Mouse (Mus musculus): ENCODE results near the gene Lss. TPM values are rescaled to one million over a fixed set of nuclear protein-coding genes. Genes with fewer than 3 reads are reported as not detected.

The Lss gene
- total RNA-seq (2017) = 4.4 to 8.6 TPM (median 4.7 TPM) in 3 replicates

GRCm38 (mm10) chr10:76531375-76531774, at the start of gene Lss:
Gene Lss, plus strand, starts transcription at chr10:76531588.
- ATAC-seq (replicated peaks; ENCODE audit: insufficient number of reproducible peaks, low FRiP score, low TSS enrichment, poor library complexity, severe bottlenecking) = peak; percentile 88

GRCm38 (mm10) chr10:76486302-76486701, 45.1 kb upstream of the Lss start:
- no peak for ATAC-seq (replicated peaks; ENCODE audit: insufficient number of reproducible peaks, low FRiP score, low TSS enrichment, poor library complexity, severe bottlenecking)

- ATAC-seq (replicated peaks; ENCODE audit: insufficient number of reproducible peaks, low FRiP score, low TSS enrichment, poor library complexity, severe bottlenecking) = no peak
Measured at GRCm38 (mm10) chr10:76488265-76488664, 43.1 kb upstream of the Lss start.

GRCm38 (mm10) chr10:76489205-76489604, 42.2 kb upstream of the Lss start:
- ATAC-seq (replicated peaks; ENCODE audit: insufficient number of reproducible peaks, low FRiP score, low TSS enrichment, poor library complexity, severe bottlenecking) = no peak

DNA sequence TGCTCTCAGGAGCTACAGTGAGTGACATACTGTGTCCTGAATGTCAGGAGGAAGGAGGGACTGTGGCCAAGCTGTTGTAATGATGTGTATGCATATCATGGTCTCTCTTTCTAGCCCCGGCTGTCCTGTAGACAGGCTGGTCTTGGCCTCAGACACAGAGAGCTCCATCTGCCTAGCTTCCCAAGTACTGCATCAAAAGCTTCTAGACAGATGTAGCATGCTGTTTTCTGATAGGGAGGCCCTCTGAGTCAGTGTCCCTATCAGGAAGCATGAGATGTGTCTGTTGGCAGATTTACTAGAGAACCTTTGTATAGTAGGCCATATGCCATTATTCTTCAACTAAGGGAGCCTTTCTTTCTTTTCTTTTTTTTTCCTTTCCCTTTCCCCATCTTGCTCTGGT, 37.9 kb upstream of the Lss start:
- no peak for ATAC-seq (replicated peaks; ENCODE audit: insufficient number of reproducible peaks, low FRiP score, low TSS enrichment, poor library complexity, severe bottlenecking)

DNA sequence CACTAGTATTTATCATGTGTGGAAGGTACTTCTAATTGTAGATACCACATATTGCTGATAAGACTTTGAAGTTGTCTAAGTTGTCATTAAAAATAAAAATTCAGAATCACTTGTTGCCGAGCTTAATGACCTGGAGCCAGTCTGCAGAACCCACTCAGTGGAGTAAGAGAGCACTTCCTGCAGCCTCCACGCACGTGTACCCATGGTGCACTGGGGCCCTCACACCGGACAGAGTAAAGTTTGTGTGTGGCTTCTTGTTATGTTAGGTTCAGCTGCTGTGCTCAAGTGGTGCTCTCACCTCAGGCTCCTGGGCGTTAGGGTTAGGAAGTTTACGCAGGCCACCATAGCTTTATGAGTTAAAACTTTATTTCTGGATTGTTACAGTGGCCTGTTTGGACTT, 35.9 kb upstream of the Lss start:
- ATAC-seq (replicated peaks; ENCODE audit: insufficient number of reproducible peaks, low FRiP score, low TSS enrichment, poor library complexity, severe bottlenecking) = no peak

DNA sequence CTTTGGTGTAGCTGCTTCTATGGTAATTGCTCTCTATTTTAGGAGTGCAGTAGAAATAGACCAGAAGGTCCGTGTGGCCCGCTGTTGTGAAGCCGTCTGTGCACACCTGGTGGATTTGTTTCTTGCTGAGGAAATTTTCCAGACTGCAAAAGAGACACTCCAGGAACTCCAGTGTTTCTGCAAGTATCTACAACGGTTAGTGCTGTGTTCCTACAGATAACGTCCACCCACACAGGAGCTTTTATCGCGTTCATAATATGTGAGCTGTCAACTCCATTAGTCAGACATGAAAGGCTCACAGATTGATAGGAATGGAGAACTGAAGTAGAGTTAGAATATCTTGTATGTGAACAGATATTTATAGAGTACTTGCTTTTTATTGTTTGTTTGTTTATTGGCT, 35.0 kb upstream of the Lss start:
- ATAC-seq (replicated peaks; ENCODE audit: insufficient number of reproducible peaks, low FRiP score, low TSS enrichment, poor library complexity, severe bottlenecking) = no peak

- no peak for ATAC-seq (replicated peaks; ENCODE audit: insufficient number of reproducible peaks, low FRiP score, low TSS enrichment, poor library complexity, severe bottlenecking)
Measured at GRCm38 (mm10) chr10:76497522-76497921, 33.9 kb upstream of the Lss start.

DNA sequence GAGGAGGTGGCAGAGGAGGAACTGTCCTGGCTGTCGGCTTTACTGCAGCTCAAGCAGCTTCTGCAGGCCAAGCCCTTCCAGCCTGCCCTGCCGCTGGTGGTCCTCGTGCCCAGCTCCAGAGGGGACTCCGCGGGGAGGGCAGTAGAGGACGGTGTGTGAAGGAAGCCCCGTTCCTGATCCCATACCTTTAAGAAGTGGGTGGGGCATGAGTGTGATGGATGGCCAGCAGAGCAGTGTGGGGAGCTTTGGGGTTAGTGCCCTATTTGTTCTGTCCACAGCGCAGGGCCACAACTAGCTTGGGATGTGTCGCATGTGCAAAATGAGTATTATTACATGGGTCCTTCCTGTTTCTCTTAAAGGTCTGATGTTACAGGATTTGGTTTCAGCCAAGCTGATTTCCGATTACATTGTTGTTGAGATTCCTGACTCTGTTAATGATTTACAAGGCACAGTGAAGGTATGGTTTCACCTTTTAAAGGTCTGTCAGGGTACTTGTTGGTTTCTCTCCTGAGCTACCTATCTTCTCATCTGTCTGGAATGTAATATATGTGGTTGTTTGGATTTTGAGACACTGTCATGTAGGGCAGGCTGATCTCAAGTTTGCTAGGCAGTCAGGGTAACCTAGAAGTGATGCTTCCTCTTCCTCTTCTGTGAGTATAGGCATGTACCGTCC, 27.0 kb upstream of the Lss start:
- ATAC-seq (replicated peaks; ENCODE audit: insufficient number of reproducible peaks, low FRiP score, low TSS enrichment, poor library complexity, severe bottlenecking) = no peak

DNA sequence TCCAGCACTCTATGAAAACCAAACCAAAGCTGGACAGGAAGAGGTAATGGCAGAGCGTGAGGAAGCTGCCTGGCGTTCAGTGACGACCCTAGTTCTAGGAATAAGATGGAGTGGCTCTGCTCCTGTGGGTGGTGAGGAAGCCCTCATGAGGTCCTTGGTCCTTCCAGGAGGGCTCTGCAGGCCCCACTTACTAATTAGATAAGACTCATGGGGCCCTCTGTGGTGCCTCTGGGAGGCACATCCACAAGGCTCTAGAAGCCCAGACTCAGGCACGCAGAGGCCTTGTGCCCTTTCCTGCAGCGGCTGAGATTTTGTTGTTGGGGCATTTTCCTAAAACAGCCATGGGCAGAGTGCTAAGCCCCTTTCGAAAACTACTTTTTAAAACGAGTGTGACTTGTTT, 25.5 kb upstream of the Lss start:
- no peak for ATAC-seq (replicated peaks; ENCODE audit: insufficient number of reproducible peaks, low FRiP score, low TSS enrichment, poor library complexity, severe bottlenecking)

DNA sequence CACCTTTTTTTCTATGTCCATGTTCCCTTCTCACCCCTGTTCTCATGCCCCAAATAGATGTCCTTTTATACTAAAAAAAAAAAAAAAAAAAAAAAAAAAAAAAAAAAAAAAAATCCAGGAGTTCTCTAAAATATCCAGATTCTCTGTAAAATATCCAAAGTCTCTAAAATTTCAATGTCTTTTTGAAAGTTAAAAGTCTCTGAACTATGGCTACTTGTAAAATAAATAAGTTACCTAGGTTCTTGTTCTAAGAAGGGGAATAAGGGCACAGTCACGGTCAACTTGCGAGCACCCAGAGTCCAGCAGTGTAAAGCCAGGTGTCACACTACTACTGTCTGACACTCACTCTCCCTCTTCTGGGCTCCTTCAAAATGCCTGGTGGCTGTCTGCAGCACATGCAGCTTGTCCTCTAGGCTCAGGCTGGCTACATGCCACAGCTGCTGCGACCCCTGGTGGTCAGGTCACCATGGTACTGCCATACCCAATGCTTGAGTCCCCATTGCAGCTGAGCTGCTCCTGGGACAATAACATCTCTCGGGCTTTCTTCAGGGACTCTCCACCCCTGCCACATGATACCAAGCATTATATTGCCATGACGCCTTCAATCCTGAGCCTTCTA, 18.3 kb upstream of the Lss start:
- ATAC-seq (replicated peaks; ENCODE audit: insufficient number of reproducible peaks, low FRiP score, low TSS enrichment, poor library complexity, severe bottlenecking) = peak; percentile 89

GRCm38 (mm10) chr10:76530922-76531321, 466 bp upstream of the Lss start:
- ATAC-seq (replicated peaks; ENCODE audit: insufficient number of reproducible peaks, low FRiP score, low TSS enrichment, poor library complexity, severe bottlenecking) = peak; percentile 35

- ATAC-seq (replicated peaks; ENCODE audit: insufficient number of reproducible peaks, low FRiP score, low TSS enrichment, poor library complexity, severe bottlenecking) = no peak; the same call in 1 of the 2 replicates
Measured at GRCm38 (mm10) chr10:76531828-76532227, 440 bp downstream of the Lss start.

GRCm38 (mm10) chr10:76535526-76535925, 4.1 kb downstream of the Lss start:
- ATAC-seq (replicated peaks; ENCODE audit: insufficient number of reproducible peaks, low FRiP score, low TSS enrichment, poor library complexity, severe bottlenecking) = no peak

DNA sequence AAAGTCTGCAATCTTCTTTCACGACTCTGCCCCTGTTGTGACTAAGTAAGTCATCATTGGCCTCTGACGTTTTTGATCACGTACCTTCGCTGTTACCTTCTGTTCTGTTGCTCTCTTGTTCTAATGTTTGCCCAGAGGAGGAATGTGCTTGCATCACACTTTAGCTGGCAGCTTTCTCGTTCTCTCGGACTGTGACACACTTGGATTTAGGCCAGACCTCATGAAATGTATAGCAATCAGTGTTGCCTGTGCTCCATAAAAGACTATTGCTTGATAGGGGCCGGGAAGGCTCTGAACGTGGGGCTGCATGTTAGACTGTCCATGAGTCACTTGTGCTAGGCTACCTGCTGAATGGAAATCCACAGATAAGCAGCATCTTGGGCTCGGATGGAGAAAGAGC, 6.2 kb downstream of the Lss start:
- no peak for ATAC-seq (replicated peaks; ENCODE audit: insufficient number of reproducible peaks, low FRiP score, low TSS enrichment, poor library complexity, severe bottlenecking)

DNA sequence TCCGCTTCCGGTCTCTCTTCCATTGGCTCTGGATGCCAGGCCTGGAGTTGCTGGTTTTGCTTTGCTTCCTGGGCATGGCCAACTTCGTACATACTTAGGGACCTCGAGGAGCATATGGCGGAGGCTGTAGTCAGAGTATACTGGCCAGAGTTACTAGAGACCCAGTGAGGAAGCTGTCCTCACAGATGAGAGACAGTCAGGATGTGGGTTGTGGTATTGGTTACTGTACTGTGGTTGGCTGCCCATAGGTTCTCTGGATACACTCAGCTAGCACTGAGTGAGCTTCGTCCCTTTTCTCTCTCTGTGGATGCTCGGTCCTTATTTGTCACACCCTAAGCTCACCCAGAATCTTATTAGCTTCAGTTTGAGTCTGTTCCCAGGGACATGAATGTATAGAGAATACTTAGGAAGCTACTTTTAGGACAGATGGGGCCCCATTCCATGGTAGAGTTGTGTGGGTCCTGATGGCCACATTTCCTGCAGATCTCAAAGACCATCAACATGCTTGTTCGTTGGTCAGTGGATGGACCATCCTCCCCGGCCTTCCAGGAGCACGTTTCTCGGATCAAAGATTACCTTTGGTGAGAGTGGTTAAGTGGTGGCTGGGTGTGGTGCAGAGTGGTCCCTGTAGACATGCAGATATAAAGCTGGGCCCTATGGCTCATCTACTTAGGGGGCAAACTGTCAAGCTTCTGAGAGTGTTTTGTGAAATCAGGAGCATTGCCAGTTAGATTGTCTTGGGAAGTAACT, 10.1 kb downstream of the Lss start:
- ATAC-seq (replicated peaks; ENCODE audit: insufficient number of reproducible peaks, low FRiP score, low TSS enrichment, poor library complexity, severe bottlenecking) = no peak

DNA sequence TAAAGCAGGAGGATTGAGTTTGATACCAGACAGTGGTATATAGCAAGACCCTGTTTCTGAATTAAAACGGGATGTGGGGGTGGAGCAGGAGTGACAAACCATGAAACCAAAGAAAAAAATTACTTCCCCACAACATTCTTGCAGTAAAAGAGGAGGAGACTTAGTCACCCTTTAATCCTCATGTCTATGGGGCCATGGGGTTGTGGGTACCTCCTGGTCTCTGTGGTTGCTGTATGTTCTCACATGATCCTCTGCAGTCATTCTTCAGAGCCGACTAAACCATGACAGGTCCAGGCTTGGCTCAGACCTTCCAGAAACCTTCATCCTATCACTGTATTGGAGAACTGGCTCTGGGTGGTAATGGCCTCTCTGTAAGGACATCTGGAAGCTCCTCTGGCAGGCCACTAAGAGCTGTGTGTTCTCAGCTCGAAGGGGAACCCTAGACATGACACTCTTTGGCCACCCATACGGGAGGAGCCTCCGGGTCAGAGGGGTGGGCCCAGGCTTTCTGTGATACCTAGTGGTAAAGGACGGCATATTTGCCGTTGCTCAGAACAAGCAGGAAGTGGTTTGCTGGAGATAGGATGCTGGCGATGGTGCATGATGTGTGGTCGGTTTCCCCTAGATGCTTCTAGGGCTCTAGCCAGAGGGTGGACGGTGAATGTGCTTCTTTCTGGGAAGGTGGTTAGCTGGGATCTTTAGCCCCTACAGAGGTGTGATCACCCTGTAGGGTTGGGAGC, 11.4 kb downstream of the Lss start:
- ATAC-seq (replicated peaks; ENCODE audit: insufficient number of reproducible peaks, low FRiP score, low TSS enrichment, poor library complexity, severe bottlenecking) = no peak; the same call in 1 of the 2 replicates

DNA sequence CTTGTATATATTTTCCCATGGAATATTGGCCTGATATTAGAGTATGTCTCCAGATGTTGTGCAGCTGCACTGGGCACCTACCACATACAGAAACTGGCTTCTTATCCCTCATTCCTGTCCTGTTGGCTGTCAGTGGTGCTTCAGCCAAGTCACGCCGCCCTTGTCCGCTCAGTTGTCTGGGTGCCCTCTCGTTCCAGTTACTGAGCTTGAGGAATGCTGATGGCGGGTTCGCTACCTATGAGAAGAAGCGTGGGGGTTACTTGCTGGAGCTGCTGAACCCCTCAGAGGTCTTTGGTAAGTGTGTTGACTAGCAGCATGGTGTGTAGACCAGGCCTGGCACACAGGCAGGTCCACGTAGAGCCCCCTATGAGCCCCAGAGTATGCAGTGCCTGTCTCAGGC, 15.2 kb downstream of the Lss start:
- no peak for ATAC-seq (replicated peaks; ENCODE audit: insufficient number of reproducible peaks, low FRiP score, low TSS enrichment, poor library complexity, severe bottlenecking)

- ATAC-seq (replicated peaks; ENCODE audit: insufficient number of reproducible peaks, low FRiP score, low TSS enrichment, poor library complexity, severe bottlenecking) = no peak
Measured at GRCm38 (mm10) chr10:76548218-76548617, 16.8 kb downstream of the Lss start.

All from monocyte, adult 5-6 weeks (primary cell).